Mouse (Mus musculus) erythroblast, embryonic 14.5 days (primary cell): ENCODE data around the gene Cnr2.

Experiments used
- GATA1 ChIP-seq: IDR thresholded peaks from 2 replicates; pipeline ENCODE4 v1.6.1; 2012; ENCODE audit warnings: low read length, inconsistent platforms, mixed read lengths
- TAL1 ChIP-seq: IDR thresholded peaks from 3 replicates; pipeline ENCODE4 v1.6.1; 2012; ENCODE audit warnings: low read length, inconsistent platforms, mixed read lengths

GRCm38 (mm10) chr4:135931832-135932231 is 36.6 kb downstream of the Cnr2 start:
- TF ChIP-seq TAL1 = no peak
- TF ChIP-seq GATA1 = no peak
